Mouse (Mus musculus): ENCODE measurements around the gene Ears2.
"Not testable (repeated sequence)": the region's sequence is repeated elsewhere in the genome, so short reads cannot be mapped to it uniquely, and the experiment has no call there.

Ears2 gene

DNA sequence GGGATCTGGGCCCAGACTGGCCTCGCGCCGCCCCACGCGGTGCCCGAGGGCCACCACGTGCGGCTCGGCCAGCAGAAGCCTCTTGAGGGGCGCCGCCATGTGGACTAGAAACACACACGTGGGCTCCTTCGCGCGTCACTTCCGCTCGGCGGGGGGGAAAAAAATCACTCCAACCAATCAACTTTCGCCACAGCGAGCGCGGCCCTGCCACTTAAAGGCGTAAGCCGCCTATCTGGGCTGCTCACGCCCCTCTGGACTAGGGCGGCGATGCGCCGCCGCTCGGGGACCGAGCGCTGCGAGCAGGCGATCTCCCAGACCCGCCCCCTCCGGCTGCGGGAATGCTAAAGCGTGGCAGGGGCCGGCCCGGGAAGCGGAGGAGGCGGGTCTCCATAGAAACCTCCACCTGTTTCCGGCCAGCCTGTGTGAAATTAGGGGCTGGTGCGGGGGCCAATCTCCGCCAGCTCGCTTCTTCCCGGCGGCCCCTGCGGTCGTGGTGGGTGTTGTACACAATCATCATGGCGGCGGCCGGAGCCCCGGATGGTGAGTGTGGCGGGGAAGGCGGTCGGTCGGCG lies at the start of gene Ears2, which contains the start of gene Ubfd1:
Gene Ears2 (minus strand): TSS at position 319 of the 572 bp plus-strand sequence.
Gene Ubfd1 (plus strand): TSS at position 231 of the 572 bp plus-strand sequence.
- DNase-seq (ENCODE audit: low spot score) = peak; percentile 81

DNA sequence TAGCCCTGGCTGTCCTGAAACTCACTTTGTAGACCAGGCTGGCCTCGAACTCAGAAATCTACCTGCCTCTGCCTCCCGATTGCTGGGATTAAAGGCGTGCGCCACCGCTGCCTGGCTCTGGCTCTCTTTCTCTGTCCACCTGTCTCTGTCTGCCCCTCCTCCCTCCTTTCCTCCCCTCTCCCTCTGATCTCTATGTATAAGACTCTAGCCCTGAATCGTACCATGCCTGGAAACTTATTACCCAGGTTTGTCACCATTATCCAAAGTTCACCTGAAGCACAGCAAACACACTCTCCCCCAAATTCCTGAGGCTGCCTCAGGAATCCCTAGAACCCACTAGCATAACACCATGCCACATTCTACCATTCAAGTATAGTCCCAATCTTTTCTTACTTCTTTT lies 41.1 kb upstream of the Ears2 start:
- DNase-seq (ENCODE audit: low spot score) = no peak

DNA sequence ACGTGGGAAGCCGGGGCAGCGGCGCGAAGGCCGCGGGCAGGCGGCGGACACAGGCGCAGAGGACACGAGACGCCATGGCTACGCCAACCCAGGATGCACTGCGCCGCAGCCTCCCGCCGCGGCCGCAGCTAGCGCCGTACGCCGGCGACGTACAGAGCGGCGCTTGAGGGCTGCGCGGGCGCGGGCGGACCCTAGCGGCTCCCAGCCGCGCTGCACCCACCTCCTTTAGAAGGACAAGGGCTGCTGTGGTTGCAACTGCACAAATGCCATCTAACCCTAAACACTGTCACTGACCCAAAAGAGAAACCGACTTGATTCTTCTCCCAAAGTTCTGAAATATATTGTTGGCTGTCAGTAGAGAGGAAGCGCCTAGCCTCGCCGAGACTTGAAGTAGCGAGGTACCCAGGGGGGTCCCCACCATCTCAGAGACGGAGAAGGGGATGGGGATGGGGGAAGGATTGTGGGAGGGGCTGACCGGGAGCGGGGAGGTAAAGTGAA lies 34.7 kb upstream of the Ears2 start, which contains the start of gene Ndufab1:
Gene Ndufab1 (minus strand): TSS at position 140 of the 498 bp plus-strand sequence.
- DNase-seq (ENCODE audit: low spot score) = no peak

DNA sequence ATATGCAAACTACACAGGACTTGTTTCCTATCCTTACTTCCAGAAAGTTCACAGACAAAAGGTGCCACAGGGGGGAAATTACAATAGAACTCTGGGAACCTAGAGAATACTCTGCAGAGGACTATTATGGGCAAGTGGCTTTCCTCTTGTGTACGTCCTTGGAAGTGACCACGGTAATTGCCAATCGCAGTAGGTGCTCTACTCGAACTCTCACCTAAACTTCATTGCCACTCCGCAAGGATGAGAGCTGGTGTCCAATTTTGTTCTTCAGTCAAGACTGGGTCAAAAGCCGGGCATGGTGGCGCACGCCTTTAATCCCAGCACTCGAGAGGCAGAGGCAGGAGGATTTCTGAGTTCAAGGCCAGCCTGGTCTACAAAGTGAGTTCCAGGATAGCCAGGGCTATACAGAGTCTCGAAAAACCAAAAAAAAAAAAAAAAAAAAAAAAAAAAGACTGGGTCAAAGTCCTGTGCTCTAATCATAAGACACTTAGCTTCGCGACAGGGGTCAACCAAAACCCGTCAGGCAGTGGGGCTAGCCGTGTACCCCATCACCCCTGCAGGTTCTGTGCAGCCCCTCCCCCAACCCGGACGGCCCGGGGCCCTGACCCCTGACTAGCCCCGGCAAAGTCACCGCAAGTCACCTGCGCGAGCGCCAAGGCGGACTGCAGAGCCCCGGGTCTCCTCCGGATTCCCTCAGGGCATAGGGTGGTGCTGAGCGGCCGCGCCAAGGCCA lies 34.1 kb upstream of the Ears2 start:
- DNase-seq (ENCODE audit: low spot score) = not testable (repeated sequence)

DNA sequence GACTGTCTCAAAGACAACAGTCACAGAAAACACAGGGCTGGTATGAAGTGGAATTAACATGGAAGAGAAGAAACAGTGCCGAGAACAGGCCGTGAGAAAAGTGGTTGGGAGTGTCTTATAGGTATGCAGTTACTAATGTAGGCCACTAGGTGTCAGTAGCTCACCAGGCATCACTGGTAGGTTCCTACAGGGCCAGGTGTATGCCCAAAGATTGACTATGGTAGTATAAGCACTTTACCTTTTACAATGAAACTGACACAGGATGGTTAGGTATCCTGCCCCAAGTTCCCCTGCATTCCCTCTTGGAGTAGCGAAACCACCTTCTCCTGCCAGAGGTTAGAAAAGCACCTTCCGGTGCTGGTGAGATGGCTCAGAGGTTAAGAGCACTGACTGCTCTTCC lies 32.2 kb upstream of the Ears2 start:
- no peak for DNase-seq (ENCODE audit: low spot score)

DNA sequence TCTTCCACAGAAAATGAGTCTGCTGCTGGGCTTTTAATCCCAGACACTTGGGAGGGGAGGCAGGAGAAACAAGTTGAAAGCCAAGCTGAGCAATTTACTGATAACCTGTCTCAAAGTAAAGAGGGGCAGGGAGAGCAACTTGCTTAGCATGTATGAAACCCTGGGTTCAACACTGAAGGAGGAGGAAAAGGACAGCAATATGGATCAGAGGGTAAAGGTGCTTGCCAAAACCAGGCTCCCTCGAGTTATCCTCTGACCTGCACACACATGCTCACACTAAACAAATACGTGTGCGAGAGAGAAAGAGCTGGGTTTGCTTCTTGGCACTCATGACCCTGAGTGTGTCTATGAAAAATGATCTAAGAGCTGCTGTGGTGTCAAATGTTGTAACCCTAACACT lies 30.9 kb upstream of the Ears2 start:
- no peak for DNase-seq (ENCODE audit: low spot score)

DNA sequence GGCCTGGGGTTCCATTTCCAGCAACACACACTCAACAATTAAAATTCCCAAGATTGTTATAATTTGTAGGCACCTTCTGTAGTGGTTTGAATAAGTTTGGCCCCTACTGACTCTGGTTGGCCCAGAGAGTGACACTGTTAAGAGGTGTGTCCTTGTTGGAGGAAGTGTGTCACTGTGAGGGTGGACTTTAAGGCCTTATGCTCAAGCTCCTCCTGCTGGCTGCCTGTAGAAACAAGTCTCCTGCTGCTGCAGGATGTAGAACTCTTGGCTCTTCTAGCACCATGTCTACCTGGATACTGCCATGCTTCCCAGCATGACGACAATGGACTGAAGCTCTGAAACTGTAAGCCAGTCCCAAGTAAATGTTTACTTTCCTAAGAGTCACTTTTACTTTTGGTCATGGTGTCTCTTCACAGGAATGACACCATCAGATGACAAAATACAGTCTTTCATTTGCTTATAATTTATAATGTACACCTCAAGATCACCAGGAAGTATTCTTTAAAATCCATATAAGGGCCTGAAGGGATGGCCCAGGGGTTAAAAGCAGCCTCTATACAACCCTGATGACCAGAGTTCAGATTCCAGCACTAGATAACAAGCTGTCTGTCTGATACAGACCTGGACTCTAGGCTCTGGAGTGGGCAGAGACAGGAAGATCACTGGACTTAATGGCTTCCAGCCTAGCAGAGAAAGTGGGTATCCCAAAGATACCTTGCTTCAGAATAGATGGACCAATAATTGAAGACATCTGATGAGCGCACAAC lies 27.7 kb upstream of the Ears2 start:
- no peak for DNase-seq (ENCODE audit: low spot score)

DNA sequence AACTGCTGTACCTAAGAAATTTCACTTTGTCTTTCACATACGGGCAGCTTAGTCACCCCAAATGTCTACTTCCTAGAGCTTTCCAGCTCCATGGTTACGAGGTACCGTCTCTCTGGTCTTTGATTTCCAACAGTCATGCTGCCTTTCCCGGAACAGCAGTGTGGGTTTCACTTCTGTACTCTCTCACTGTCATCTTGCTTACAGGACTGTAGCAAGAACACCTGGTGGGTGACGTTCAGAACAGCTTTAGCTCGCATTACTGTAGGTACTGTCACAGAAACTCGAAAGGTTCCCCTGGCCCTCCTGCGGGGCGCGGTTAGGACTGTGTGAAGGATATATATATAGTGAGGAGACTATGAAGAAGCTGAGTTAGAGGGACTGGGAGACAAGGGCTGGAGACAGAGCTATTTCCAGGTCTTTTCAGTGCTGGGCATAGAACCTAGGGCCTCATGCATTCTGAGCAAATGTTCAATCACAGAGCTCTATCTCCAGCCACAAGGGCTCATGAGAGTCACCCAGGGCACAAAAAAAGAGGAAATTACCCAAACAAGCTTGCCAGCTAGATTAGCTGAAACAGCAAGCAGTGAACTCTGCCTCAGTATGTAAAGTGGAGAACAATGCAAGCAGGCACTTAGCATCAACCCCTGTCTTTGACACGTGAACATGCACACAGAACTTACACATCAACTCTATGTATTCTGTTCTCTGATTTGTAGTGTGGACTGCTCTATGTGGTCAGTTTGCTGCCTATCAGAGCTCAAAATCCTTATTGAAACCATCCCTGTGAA lies 20.3 kb upstream of the Ears2 start:
- no peak for DNase-seq (ENCODE audit: low spot score)

DNA sequence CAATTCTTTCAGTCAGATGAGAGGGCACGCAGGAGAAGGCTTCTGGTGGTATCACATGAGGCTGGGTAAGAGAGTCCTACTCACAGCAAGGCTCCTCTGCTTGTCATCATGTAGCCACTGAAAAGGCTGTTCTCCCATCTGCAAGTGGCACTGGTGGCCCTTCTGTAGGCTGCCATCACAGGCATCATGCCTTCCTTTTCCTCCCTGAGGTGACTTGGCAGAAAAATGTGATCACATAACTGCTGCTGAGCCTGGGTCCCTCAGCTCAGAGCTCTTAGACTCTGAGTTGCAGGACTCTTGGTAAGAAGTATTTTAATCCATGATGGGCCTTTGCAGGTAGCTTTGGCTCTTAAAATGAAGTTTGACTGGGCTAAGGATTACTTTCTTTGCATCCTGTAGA lies 14.0 kb upstream of the Ears2 start:
- no peak for DNase-seq (ENCODE audit: low spot score)

DNA sequence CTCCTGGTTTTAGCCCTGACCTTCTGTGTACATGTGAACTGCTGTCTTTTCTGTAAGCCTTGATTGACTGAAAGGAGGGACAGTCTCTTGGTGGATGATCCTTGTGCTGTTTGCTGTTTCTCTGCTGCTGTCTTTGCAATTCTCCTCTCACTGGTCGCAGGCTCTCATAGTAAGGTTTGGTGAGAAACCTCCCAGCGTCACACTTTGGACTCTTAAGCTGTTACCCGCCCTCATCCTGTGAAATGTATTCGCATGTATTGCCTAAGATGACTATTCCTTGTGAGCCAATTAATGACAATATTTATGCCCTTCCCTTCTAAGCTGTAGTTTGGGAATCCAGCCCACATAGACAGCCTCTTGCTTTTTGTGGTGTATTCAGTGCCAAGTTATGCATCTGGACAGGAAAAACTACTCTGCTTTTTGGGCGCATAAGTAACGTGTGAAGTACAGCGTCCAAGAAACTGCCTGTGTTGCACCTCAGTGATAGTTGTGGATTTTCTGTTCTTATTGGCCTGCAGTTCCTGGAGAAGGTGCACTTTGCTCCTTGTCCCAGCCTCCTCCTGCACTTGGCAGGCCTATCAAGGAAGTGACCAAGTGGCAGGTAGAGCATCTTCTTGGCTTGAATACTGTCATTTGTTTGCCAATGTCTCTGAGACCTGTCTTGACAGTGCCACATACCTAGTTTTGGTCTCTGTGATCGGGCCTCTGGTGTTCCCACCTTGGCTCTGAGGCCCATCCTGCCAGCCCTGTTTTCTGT lies 12.9 kb upstream of the Ears2 start:
- no peak for DNase-seq (ENCODE audit: low spot score)

DNA sequence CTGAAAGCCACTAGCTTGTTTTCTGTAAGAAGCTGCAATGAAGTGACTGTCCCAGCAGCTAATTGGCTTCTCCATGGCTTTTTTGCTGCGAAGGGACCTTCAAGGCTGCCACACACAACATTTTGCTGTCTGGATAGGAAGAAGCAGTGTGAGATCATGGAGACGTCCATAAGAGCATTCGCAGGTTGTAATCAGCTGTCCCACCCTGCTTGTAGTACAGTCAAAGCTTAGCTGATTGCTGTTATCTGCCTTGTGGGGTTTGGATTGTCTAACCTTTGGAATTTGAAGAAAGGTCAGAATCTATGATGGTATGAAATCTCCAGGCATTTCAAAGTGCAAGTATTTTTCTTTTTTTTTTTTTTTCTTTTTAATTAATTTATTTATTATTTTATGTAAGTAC lies 7.3 kb upstream of the Ears2 start:
- DNase-seq (ENCODE audit: low spot score) = no peak

DNA sequence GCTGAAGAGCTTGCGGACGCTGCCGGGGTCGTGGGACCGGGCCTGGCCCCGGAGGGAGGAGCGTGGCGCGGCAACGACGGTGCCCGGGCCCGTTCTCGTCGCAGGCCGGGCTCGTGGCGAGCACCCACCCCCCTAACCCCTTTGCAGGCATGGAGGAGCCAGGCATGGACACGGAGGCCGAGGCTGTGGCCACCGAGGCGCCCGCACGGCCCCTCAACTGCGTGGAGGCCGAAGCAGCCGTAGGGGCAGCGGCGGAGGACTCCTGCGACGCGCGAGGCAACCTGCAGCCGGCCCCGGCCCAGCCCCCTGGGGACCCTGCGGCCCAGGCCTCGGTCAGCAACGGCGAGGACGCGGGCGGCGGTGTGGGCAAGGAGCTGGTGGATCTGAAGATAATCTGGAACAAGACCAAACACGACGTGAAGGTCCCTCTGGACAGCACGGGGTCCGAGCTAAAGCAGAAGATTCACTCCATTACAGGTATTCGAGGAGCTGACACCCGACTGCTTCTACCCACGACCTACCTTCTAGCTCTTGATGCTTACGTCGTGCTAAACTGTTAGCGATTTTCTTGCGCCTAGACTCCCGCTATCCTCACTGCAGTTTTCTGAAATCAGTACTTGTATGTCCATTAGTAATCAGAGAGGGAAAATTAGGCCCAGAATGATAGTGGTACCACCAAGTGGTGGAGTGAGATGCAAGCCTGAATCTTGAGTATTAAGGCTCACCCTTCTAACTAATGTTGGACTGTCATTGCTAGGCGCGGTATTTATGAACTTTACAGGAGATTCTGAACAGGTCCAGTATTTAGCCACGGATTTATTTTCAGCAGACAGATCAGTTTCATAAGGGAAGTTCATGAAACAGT lies 686 bp upstream of the Ears2 start:
- no peak for DNase-seq (ENCODE audit: low spot score)

DNA sequence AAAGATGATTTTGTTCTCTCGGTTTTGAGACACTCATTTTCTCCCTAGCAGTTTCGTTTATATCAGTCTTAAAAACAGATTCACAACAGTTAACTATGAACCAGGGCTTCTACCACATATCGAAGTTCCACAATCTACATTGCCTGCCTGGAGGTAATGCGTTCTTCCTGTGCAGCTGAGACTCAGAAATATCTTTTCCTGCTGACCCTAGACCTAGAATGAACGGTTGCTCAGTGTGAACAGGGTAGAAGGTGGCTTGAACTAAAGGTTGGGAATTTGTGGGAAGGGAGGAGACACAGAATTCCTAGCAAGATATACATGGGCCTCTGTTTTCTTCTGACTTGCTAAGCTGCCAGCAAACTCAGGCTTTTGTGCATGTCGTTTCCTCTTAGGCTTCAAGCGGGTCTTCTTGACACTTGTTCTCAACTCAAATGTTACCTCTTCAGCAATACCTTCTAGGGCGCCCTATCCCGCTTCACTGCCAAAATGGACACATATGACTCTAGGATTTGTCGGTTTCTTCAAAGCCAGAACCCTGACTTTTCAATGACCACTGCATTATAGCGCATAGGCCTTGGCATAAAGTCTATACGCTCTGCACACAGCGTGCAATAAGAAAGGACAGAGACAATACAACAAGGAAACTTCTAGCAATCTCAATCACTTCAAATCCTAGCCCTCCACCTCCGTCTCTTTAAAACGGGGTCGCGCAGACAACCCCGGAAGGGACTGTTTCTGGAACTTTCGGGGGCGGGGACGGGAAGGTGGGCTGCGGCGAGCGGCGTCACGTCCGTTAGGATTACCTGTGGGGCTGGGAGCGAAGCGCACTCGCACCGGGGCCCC lies 740 bp downstream of the Ears2 start:
- no peak for DNase-seq (ENCODE audit: low spot score)

DNA sequence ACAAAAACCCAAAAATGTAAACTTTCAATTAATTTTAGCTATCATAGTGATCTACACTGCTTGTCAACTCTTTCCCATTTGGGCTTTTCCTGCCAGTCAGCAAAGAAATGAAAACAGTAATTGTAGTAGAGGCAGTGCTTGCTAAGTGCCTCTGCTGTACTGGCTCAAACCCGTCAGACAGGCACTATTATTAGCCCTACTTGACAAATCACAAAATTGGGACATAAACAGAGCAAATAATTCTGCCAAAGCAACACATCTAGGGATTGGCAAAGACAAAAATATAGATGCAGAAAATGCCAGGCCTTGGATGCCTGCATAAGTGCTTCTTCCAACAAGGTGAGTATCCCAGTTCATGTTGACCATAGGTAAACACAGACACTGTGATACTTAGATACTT lies 1.4 kb downstream of the Ears2 start:
- no peak for DNase-seq (ENCODE audit: low spot score)

DNA sequence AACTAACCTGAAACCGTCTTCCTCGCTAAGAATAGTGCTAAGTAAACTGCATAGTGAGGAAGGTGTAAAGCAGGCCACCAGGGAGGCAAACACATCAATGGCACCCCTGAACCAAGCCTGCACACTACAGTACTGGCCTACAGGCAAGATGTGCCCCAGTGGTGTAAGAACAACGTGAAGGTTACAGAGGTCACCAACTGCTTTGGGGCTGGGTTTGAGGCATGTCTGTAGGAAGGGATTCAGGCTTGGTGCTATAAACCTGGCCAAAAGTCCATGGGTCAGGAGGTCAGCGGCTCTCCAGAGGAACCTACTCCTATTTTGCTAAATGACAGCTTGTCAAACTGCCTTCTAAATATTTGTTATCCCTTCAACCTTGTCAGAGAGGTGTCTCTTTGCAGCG lies 10.4 kb downstream of the Ears2 start:
- DNase-seq (ENCODE audit: low spot score) = no peak

DNA sequence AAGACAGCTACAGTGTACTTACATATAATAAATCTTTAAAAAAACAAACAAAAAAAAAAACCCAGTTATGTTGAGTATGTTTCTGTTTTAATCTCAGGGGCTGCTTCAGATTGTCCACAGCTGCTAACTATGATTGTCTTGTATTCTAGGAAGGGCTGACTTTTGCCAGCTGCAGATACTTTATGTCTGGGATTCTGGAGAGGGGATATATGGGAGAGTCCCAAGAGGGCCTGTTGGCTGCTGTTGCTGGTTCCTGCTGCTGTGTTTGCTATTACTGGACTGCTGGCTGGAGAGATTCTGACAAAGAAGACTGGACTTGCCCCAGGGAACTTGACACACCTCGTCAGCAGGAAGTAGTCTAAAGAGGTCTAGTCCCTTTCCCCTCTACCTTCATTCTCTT lies 16.2 kb downstream of the Ears2 start:
- no peak for DNase-seq (ENCODE audit: low spot score)

DNA sequence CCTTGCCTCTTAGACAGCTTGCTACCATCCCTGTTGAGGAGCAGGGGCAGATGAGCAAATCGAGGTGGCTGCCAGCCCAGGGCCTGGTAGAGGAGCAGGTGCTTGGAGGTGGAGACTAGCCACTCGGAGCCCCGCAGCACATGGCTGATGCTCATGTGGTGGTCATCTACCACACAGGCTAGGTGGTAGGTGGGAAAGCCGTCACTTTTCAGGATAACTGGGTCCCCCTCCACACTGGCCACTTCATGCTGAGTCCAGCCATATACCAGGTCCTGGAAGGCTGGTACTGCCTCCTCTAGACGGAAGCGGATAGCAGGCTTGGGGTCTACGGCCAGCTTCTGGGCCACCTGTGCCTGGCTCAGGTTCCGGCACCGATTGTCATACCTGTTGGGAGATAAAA lies 18.9 kb downstream of the Ears2 start:
- no peak for DNase-seq (ENCODE audit: low spot score)

DNA sequence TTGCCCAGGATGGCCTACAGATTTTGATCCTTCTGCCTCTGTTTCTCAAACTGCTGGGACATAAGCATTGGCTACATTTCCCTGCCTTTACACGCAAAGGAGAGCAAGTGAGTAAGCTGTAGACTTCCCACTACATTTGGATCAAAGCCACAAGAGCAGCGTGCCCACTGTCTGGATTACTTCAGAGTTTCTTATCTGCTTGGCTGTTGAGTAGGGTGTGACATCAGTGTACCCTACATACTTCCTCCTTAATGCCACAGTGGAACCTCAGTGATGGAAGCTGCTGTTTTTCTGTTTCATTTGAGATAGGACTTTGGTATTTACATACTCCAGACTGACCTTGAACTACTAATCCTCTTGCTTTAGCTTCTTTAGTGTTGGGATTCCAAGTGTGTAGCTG lies 20.2 kb downstream of the Ears2 start:
- DNase-seq (ENCODE audit: low spot score) = no peak

DNA sequence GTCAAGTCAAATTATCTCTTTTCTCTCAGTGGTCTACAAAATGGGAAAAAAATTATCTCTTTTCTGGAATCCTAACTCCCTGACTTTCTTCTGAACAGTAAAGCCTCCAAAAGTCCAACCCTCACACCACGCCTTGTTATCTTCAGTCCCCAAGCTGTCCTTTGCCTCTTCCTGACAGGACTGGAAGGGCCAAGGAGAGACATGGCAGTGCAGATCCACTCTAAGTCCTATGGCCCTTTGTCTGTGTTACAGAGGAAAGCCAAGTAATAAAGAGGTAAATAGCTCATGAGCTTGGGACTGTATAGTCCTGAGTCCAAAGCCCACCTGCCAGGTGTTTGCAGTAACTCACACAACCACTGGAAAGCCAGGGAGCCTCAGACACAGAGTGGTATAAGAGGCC lies 21.4 kb downstream of the Ears2 start:
- no peak for DNase-seq (ENCODE audit: low spot score)

Data from urinary bladder, postnatal 10 days (tissue).